Mouse (Mus musculus) cortical plate, adult 2 months (tissue): Measurements from ENCODE around the gene Itih4. TPM values are rescaled to one million over a fixed set of nuclear protein-coding genes. Genes with fewer than 3 reads are reported as not detected.

Source experiments
- H3K27ac ChIP-seq: fragments of 200-500 bp; 2 replicates; pipeline ENCODE4 v1.5.1; 2012; ENCODE audit warnings: low read length, control low read depth, inconsistent platforms; ENCODE audit not compliant: insufficient read depth
- H3K4me1 ChIP-seq: fragments of 200-500 bp; 2 replicates; pipeline ENCODE4 v1.6.1; 2011; ENCODE audit warnings: low read length; ENCODE audit not compliant: control insufficient read depth, insufficient read depth
- H3K4me3 ChIP-seq: fragments of 200-500 bp; 2 replicates; pipeline ENCODE4 v1.5.1; 2011; ENCODE audit warnings: mild to moderate bottlenecking, low read length, control low read depth; ENCODE audit not compliant: insufficient read depth
- CTCF ChIP-seq: fragments of 200-500 bp; IDR thresholded peaks from 2 replicates; pipeline ENCODE4 v1.5.1; 2011; ENCODE audit warnings: mild to moderate bottlenecking, control low read depth, low read length; ENCODE audit not compliant: insufficient read depth; ENCODE audit errors: extremely low read depth
- POLR2A ChIP-seq: fragments of 200-500 bp; IDR thresholded peaks from 2 replicates; pipeline ENCODE4 v1.6.1; 2011; ENCODE audit warnings: mild to moderate bottlenecking, low read length, control low read depth; ENCODE audit not compliant: insufficient read depth; ENCODE audit errors: extremely low read depth
- polyA plus RNA-seq: library from polyadenylated mRNA; depleted of rRNA; stranded (reverse); fragments of >200 nt; gene quantifications from 2 replicates; pipeline ENCODE4 v1.2.3, GENCODE M21; 2012

Gene Itih4
- polyA plus RNA-seq, 1 experiment: 0.04 TPM

- Histone ChIP-seq H3K4me3 (no peak overlapping the region), H3K4me1 (peaks cover 2% of the 10 kb centered on the region; the same call in 1 of the 2 replicates), H3K27ac (no peak overlapping the region)
- TF ChIP-seq CTCF (no peak), POLR2A (no peak)
Measured at GRCm38 (mm10) chr14:30877827-30878226, 8.4 kb upstream of the Itih4 start.

- H3K27ac ChIP-seq: no peak within 1 kb of the TSS
- H3K4me1 ChIP-seq: peaks cover 2% of the 10 kb centered on the region; the same call in 1 of the 2 replicates
- H3K4me3 ChIP-seq: no peak within 1 kb of the TSS
- TF ChIP-seq CTCF (no peak), POLR2A (no peak)
Measured at GRCm38 (mm10) chr14:30878958-30879571, 7.2 kb upstream of the Itih4 start, which contains the start of gene Mustn1. TSS of gene Mustn1 (plus strand) at chr14:30879200.

- Histone ChIP-seq H3K4me3 (no peak overlapping the region), H3K27ac (no peak overlapping the region), H3K4me1 (peaks cover 2% of the 10 kb centered on the region; the same call in 1 of the 2 replicates)
- TF ChIP-seq CTCF: no peak
- no peak for TF ChIP-seq POLR2A
Measured at GRCm38 (mm10) chr14:30879794-30880193, 6.5 kb upstream of the Itih4 start.

GRCm38 (mm10) chr14:30880251-30880650 is 6.0 kb upstream of the Itih4 start:
- H3K4me1 ChIP-seq: peaks cover 2% of the 10 kb centered on the region; the same call in 1 of the 2 replicates
- no peak overlapping the region for H3K27ac ChIP-seq
- H3K4me3 ChIP-seq: no peak overlapping the region
- TF ChIP-seq CTCF (no peak), POLR2A (no peak)

- Histone ChIP-seq H3K4me1 (peaks cover 2% of the 10 kb centered on the region; the same call in 1 of the 2 replicates), H3K4me3 (no peak overlapping the region), H3K27ac (no peak overlapping the region)
- TF ChIP-seq CTCF (peak; percentile 59), POLR2A (no peak)
Measured at GRCm38 (mm10) chr14:30880811-30881717, 5.2 kb upstream of the Itih4 start.

- TF ChIP-seq CTCF (no peak), POLR2A (no peak)
Measured at GRCm38 (mm10) chr14:30881718-30882108, 4.6 kb upstream of the Itih4 start.

GRCm38 (mm10) chr14:30885298-30885697 is 978 bp upstream of the Itih4 start:
- TF ChIP-seq POLR2A (no peak), CTCF (no peak)
- H3K4me3 ChIP-seq: no peak overlapping the region
- no peak overlapping the region for H3K27ac ChIP-seq
- H3K4me1 ChIP-seq: peaks cover 2% of the 10 kb centered on the region; the same call in 1 of the 2 replicates

More at GRCm38 (mm10) chr14:30881718-30882108, 4.6 kb upstream of the Itih4 start:
- peaks cover 2% of the 10 kb centered on the region; the same call in 1 of the 2 replicates for H3K4me1 ChIP-seq
- no peak overlapping the region for H3K27ac ChIP-seq
- no peak overlapping the region for H3K4me3 ChIP-seq

- Histone ChIP-seq H3K4me3 (no peak overlapping the region), H3K27ac (no peak overlapping the region), H3K4me1 (peaks cover 2% of the 10 kb centered on the region; the same call in 1 of the 2 replicates)
- no peak for TF ChIP-seq POLR2A
- 0 out of 2 replicates have a peak, but pooled peaks have one; percentile 0 for TF ChIP-seq CTCF
Measured at GRCm38 (mm10) chr14:30888271-30888732, 2.0 kb downstream of the Itih4 start.

GRCm38 (mm10) chr14:30899972-30900371 is 13.7 kb downstream of the Itih4 start:
- no peak overlapping the region for H3K27ac ChIP-seq
- TF ChIP-seq POLR2A: no peak
- no peak for TF ChIP-seq CTCF
- no peaks in the 10 kb centered on the region for H3K4me1 ChIP-seq
- no peak overlapping the region for H3K4me3 ChIP-seq

GRCm38 (mm10) chr14:30902628-30903027 is 16.4 kb downstream of the Itih4 start:
- Histone ChIP-seq H3K27ac (no peak overlapping the region), H3K4me1 (no peaks in the 10 kb centered on the region), H3K4me3 (no peak overlapping the region)
- no peak for TF ChIP-seq POLR2A
- no peak for TF ChIP-seq CTCF
